Mouse (Mus musculus): ENCODE measurements around the gene Bpifb1. TPM values are rescaled to one million over a fixed set of nuclear protein-coding genes. Genes with fewer than 3 reads are reported as not detected.
"Not testable (repeated sequence)": the region's sequence is repeated elsewhere in the genome, so short reads cannot be mapped to it uniquely, and the experiment has no call there.

Bpifb1 gene
- not detected in 2 replicates for total RNA-seq (2015; ENCODE audit: low replicate concordance)
- total RNA-seq (2017; ENCODE audit: low replicate concordance), result not detected in 2 replicates

DNA sequence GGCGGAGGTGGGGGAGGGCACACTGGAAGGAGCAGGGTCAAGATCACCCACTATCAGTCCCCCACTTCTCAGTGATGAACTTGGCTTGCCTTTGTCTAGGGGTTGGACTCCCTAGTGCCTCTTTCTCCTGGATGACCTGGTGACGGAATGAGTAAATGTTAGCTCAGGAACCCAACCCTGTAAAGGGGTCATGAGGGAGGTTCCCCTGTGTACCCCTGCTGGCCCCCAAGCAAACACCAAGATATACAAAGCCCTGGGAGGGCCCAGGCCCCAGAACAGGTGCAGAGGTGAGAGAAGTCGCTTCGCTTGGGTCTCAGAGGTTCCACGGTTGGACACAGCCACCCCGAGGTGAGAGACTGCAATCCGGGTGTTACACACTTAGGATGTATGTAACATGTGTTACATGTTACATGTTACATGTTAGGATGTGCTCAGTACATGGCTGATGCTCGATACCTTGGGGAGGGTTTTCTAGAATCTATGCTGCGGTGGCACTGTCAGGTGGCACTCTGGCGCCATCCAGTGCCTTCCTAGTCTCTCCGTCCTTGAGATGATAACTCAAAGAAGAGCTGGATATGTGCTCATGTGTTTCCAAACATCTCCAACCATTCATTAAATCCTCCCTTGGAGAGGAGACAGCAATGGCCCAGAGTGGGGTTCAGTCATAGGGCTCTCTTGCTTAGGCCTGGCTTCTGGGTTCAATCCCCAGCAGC is at the start of gene Bpifb1:
Gene Bpifb1 (plus strand): TSS at position 273 of the 713 bp plus-strand sequence.
- no peak for ATAC-seq (replicated peaks; ENCODE audit: low FRiP score, poor library complexity, severe bottlenecking)

DNA sequence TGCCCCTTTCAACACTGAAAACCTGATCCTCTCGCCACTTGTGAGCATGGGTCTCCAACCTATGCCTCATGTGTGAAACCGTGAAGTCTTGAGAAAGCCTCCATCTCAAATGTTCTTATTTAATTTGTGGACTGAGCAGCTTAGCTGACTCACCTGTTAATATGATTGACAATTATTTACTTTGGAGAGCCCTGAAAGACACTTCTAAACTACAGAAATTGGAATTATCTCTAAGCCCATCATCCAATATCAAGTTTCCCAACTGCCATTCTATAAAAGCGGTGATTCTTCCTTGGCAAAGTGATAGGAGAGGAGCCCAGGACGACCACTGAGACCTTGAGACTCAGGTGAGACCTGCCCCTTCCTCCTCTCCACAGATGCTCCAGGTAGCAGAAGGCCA is 48.0 kb upstream of the Bpifb1 start, which contains the start of gene Bpifa1:
Gene Bpifa1 (plus strand): TSS at position 301 of the 400 bp plus-strand sequence.
- no peak for ATAC-seq (replicated peaks; ENCODE audit: low FRiP score, poor library complexity, severe bottlenecking)

DNA sequence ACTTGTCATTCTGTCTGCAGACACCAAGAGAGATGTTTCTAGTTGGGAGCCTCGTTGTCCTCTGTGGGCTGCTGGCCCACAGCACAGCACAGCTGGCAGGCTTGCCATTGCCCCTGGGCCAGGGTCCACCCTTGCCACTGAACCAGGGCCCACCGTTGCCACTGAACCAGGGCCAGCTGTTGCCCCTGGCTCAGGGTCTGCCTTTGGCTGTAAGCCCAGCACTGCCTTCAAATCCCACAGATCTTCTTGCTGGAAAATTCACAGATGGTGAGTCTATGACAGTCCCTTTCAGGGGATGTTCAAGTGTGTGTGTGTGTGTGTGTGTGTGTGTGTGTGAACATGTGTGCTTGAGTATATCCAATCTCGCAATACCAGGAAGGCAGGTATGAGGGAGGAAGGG is 46.9 kb upstream of the Bpifb1 start:
- ATAC-seq (replicated peaks; ENCODE audit: low FRiP score, poor library complexity, severe bottlenecking), result no peak

DNA sequence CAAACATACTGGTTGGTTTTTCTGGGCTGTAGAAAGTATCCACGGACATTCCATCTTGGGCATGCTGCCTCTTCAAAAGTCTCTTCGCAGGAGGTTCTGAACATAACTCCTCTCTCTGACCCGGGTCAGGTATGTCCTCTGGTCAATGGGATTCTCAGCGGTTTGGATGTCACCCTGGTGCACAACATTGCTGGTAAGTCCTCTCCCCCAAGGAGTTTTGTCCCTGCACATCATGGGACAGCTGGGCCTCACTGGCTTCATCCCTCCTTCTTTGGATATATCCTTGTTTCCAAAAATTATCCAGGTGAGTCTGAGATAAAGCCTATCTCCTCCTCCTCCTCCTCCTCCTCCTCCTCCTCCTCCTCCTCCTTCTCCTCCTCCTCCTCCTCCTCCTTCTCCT is 43.1 kb upstream of the Bpifb1 start:
- no peak for ATAC-seq (replicated peaks; ENCODE audit: low FRiP score, poor library complexity, severe bottlenecking)

DNA sequence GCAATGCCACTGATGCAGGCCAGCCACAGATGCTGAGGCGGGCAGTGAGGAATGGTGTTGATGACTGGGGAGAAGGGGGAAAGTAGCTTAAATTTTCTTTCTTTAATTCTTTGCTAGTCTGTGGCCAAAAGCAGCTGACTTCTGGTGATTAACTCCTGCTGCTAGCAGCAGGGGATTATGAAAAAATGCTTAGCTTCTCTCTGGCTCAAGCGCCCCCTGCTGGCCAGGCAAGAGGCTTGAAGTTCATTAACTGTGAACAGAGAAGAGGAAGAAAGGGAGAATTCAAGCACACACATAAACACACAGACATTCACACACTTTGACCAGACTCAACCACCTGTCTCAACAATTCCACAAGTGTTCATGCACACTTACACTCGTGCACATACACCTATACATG is 32.2 kb upstream of the Bpifb1 start:
- no peak for ATAC-seq (replicated peaks; ENCODE audit: low FRiP score, poor library complexity, severe bottlenecking)

DNA sequence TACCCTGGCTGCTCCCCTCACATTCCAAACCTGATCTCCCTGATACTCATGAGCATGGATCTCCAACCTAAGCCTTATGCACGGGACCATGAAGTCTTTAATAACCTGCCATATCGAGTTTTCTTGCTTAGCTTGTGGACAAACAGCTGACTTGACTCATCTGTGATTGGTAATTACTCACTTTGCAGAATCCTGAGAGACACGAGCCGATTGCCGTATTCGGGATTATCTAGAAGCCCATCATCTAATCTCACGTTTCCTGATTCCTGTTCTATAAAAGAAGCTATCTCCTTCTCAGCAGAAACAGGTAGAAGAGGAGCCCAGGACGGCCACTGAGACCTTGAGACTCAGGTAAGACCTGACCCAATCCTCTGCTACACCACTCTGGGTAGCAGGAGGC is 28.3 kb upstream of the Bpifb1 start, which contains the start of gene Bpifa5:
Gene Bpifa5 (plus strand): TSS at position 301 of the 400 bp plus-strand sequence.
- ATAC-seq (replicated peaks; ENCODE audit: low FRiP score, poor library complexity, severe bottlenecking), result no peak

DNA sequence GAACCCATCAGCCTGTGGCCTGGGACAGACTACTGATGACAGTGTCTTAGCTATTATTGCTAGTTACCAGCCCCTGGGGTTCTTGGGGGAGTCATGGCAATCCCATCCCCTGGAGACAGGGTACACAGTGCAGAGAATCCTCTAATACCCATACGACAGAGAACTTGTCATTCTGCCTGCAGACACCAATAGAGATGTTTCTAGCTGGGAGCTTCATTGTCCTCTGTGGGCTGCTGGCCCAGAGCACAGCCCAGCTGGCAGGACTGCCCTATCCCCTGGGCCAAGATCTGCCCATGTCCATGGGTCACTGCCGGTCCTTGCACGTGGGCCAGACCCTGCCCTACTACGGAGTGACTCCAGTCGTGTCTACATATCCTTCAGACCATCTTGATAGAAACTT is 27.3 kb upstream of the Bpifb1 start:
- ATAC-seq (replicated peaks; ENCODE audit: low FRiP score, poor library complexity, severe bottlenecking), result no peak

DNA sequence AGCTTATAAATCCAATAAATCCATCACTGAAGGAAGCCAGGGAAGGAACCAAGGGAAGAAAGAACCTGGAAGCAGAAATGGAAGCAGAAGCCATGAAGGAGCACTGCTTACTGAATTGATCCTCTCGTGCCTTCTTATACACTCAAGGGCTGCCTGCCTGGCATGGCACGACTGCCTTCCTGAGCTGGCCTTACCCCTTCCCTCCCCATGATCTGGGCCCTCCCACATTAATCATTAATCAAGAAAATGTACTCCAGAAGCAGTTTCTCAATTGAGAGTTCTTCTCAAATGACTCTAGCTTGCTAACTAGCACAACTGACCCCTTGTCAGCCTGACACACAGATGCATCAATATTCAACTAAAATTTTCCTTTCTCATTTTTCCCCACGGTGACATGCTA is 21.4 kb upstream of the Bpifb1 start:
- no peak for ATAC-seq (replicated peaks; ENCODE audit: low FRiP score, poor library complexity, severe bottlenecking)

DNA sequence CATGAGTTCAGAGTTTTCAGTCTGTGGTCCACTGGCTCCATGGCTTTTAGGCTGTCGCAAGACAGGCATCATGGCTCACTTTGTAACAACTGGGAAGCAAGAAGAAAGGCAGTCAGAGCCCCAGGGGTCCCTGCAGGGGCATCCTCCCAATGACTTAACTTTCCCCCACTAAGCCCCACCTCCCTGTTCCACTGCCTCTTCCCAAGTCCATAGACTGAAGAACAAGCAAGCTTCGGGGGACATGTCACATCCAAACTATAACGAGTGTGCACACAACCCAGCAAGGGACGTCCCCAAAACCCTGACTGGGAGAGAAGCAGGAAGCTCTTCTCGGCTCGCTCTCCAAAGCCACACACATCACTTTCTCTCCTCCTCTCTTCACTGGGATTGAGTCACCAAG is 19.0 kb upstream of the Bpifb1 start:
- no peak for ATAC-seq (replicated peaks; ENCODE audit: low FRiP score, poor library complexity, severe bottlenecking)

DNA sequence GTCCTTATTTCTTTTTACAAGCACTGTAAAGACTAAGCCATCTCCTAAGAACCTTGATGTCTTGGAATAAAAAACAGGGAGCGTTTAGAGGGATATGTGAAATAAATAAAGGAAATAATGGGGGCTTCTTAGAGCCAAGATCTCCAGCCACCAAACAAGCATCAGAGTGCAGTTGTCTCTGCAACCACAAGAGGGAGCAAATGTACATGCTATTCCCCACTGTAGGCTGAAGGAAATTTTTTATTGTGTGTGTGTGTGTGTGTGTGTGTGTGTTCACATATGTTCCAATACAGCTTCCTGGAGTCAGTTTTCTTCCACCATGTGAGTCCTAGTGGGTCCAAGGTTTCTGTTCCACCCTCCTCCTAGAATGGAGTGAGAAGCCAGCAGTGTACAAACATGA is 17.3 kb upstream of the Bpifb1 start:
- ATAC-seq (replicated peaks; ENCODE audit: low FRiP score, poor library complexity, severe bottlenecking), result no peak

DNA sequence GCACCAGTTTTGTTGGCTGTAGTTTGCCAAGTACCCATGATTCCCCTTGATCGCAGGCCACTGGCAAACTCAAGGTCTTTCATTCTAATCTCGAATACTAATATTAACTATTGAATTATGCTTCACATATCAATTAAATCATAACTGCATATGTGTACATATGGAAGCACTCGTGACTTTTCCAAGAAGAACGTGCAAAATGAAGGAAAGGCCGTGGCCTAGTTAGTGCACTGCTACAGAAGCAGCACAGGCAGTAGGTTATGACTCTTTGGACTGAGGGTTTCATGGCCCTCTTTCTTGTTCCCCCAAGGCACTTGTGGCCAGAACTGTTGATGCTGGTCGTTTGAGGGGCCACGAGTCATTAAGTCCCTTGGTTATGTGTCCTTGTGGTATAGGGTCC is 8.7 kb upstream of the Bpifb1 start:
- not testable (repeated sequence) for ATAC-seq (replicated peaks; ENCODE audit: low FRiP score, poor library complexity, severe bottlenecking)

DNA sequence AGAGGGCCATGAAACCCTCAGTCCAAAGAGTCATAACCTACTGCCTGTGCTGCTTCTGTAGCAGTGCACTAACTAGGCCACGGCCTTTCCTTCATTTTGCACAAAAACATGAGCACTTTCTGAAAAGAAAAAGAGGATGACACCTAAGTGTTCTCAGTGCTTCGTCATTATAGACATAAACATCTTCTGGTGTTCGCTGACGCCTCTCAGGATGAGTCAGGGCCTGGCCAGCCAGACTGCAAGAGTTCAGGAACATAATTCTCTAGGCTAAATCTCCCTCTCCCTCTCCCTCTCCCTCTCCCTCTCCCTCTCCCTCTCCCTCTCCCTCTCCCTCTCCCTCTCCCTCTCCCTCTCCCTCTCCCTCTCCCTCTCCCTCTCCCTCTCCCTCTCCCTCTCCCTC is 7.6 kb upstream of the Bpifb1 start:
- ATAC-seq (replicated peaks; ENCODE audit: low FRiP score, poor library complexity, severe bottlenecking), result not testable (repeated sequence)

DNA sequence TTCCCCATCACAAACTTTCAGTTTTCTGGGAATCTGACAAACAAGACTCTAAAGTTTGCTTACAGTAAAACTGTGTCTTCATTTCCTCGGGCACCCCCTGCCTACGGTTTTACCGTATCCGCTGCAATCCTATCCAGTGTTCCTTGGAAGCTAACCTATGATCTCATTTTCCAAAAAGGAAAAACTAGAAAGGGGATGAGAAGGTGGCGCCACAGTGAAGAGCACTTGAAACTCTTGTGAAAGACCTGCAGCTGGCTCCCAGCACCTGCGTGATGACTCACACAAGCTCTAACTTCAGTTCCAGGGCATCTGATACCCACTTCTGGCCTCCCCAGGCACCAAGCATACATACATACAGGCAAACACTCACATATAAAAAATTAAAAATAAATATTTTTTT is 5.3 kb upstream of the Bpifb1 start:
- no peak for ATAC-seq (replicated peaks; ENCODE audit: low FRiP score, poor library complexity, severe bottlenecking)

DNA sequence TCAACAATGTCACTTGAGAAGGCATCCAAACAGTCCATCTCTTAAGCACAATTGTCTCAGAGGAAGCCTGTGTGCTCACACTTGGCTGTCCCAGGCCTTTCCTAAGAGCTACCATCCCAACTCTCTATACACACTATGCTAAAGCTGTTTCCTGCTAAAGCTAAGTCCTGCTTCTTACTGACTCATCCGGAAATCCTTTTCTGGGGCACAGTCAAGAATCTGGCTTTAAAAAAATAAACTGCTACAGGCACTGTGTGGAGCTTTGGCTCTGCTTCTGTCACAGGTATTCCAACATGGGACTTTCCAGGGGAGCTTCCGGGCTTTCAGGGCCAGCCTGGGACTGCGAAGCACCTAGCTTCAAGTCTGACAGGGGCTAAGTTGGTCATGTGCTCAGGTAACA is 4.9 kb upstream of the Bpifb1 start:
- ATAC-seq (replicated peaks; ENCODE audit: low FRiP score, poor library complexity, severe bottlenecking), result no peak

DNA sequence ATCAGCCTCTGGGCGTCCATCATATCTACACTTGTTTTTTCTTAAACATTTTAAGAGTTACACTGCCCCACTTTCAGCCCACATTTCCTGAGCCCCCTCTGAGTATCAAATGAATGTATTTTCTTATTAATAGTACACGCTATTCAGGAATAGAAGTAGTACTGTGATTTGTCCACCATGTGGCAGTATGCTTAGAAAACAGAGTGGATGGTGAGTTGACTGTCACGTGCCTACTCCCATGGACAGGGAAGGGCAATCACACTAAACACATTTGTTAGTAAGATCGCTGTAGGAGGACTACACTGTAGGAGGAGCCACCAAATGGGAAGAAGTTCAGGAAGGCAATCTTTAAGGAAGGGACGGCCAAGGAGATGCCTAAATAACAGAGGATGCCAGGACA is 3.1 kb upstream of the Bpifb1 start:
- ATAC-seq (replicated peaks; ENCODE audit: low FRiP score, poor library complexity, severe bottlenecking), result no peak

DNA sequence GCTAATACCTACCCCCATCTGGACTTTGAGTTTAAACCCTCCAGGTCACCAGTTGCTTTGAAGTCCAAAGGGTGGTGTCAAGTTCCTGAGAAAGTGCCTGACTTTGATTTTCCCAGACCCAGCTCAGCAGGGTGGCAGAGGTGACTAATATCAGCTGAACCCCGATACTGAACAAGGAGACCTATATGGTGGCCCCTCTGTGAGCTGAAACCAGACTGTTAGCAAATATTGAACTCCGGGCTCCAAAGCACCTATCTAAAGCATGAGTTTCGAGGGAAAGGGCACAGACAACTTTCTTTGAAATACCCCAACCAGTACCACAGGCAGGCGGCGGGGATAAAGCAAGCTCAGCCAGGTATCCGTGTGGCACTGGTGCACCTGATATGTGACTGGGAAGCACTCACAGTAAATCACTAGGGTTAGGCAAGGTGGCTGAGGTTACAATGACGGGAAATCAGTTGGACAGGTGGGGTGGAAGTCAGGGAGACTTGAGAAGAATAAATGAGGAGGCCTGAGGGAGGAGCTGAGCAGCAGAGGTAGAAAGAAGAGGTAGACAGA is 662 bp upstream of the Bpifb1 start:
- no peak for ATAC-seq (replicated peaks; ENCODE audit: low FRiP score, poor library complexity, severe bottlenecking)

DNA sequence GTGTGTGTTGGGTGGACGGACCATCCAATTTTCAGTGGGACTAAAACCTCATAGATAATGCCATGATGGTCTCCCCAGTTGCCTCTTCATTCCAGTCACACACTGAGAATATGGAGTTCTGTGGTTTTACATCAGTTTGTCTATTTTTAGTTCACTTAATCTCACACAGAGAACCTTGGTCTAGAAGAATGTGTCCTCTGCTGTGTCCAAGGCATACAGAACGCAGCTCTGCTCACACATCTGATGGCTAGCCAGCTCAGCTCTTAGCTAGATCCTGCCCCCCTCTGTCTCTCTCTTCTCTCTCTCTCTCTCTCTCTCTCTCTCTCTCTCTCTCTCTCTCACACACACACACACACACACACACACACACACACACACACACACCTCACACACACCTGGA is 1.5 kb downstream of the Bpifb1 start:
- ATAC-seq (replicated peaks; ENCODE audit: low FRiP score, poor library complexity, severe bottlenecking), result no peak

DNA sequence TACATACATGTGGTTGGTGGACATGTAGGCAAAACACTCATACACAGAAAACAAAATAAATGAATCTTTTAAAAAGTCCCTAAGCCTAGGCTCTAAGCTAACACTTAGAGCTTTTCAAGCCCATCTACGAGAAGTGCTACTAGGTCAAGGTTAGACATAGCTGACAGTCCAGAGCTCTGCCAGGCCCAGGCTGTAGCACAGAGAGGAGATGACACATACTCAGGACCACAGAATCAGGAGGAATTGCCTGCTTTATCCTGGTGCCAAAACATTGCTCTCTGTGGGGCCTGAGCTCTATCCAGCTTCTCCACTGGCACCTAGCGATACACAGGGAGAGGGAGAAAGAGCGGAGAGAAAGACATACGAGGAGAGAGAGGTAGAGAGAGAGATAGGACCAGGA is 2.5 kb downstream of the Bpifb1 start:
- no peak for ATAC-seq (replicated peaks; ENCODE audit: low FRiP score, poor library complexity, severe bottlenecking)

DNA sequence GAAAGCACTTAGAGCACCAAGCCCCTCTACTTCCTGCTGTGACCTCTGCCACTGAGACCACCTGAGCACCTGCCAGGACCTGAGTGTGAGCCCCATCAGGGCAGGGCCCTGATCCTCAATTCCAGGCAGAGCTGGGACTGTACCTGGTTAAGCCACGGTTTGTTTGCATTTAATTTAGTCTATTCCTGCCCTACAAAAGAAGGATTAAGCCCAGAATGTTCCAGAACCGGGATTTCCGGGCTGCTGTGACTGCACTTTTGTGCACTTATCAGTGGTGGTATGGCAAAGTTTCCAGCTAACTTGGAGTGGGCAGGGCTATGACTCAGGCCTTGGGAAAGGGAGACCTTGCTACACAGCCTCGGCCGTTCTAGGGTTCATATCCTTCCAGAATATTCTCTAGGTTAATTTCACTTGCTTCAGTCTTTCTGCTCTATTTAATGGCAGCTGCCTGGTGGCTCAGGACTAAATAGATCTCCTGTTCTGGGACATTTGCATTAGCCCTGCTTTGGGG is 3.4 kb downstream of the Bpifb1 start:
- no peak for ATAC-seq (replicated peaks; ENCODE audit: low FRiP score, poor library complexity, severe bottlenecking)

DNA sequence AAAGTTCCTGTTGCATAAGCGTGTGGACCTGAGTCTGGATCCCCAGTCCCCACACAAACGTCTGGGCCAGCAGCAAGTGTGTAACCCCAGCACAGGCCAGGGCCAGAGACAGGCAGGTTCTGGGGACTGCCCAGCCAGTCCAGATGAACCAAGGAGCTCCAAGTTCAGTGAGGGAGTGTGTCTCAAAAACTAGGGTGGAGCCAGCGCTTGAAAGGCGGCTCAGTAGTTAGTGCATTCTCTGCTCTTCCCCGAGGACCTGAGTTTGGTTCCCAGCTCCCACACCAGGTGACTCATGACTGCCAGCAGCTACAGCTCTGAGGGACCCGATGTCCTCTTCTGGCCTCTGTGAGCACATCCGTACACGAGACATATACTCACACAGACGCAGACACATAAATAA is 6.4 kb downstream of the Bpifb1 start:
- ATAC-seq (replicated peaks; ENCODE audit: low FRiP score, poor library complexity, severe bottlenecking), result no peak

DNA sequence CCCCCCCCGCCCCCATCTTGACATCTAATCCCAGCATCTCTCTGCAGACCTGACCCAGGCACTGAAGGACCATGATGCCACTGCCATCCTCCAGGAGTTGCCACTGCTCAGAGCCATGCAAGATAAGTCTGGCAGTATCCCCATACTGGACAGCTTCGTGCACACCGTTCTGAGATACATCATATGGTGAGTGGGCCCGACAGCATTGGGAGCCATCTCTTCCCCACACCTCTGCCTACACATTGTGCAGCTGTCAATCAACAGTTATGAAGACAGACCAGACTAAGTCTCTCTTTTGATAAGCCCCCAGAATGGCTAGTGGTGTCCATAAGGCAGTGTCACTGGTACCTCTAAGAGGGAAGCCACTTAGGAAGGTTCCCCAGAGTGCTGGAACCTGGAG is 14.0 kb downstream of the Bpifb1 start:
- no peak for ATAC-seq (replicated peaks; ENCODE audit: low FRiP score, poor library complexity, severe bottlenecking)

Measured in erythroblast, adult 5-6 weeks (primary cell).